Mouse (Mus musculus): ENCODE data around the gene Lmntd2. TPM values are rescaled to one million over a fixed set of nuclear protein-coding genes. Genes with fewer than 3 reads are reported as not detected.
A peak's percentile ranks its signal among the peaks of the same experiment; 100 is the strongest.

Gene Lmntd2
- total and polyA plus RNA-seq, 2 experiments from 2014 or later: 0.33 to 0.62 TPM

DNA sequence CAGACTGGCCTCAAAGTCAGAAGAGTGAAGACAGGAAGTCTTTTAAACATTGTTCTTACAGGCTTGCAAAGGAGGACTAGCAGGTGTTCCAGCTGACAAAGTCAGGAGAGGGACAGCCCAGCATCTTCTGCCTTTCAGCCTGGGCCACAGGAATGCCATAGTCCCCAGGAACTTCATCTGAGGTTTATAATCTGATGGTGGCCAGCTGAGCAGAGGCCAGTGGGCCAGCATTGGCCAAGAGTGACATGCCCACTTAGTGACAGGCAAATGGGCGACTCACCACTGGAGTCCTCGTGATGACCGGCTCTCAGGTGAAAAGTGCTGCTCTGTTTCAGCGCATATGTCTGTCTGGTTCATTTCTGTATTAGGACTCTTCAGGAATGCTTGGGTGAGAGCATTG lies 16.7 kb upstream of the Lmntd2 start:
- Histone ChIP-seq H3K9ac (no peak overlapping the region), H3K4me1 (ENCODE audit: insufficient read depth) (peaks cover 12% of the 10 kb centered on the region), H3K36me3 (ENCODE audit: insufficient read depth) (peaks cover 48% of the 10 kb centered on the region), H3K27me3 (ENCODE audit: insufficient read depth, low read length) (no peaks in the 10 kb centered on the region), H3K27ac (ENCODE audit: low read depth, low read length) (no peak overlapping the region), H3K9me3 (ENCODE audit: low read length) (no peaks in the 10 kb centered on the region), H3K4me3 (ENCODE audit: low read depth, low read length) (no peak overlapping the region), H3K4me2 (ENCODE audit: low read depth) (no peak overlapping the region)
- DNase-seq: no peak
- no peak for ATAC-seq
- TF ChIP-seq CTCF (IDR thresholded peaks at IDR 0.05; ENCODE audit: low read depth): no peak
- WGBS: 92% methylated on average over 4 of the region's 4 CpGs

DNA sequence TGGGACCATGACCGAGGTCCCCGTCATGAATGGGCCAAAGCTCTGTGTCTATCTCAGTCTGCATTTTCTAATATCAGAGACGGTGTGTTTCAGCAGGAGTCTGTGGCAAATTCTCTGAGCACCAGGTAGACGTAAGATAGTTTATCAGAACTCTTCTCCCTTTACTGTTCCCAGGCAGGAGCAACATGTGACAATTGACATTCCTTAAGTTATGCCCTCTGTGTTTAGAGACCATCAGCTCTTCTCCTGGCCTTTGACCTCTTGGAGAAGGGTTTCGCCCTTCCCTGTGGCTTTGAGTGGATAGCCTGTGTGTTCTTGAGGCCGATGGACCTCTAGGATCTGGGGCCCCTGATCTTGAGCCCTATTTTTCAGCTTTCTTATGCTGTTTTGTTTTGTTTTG lies 15.8 kb upstream of the Lmntd2 start:
- Histone ChIP-seq H3K27me3 (ENCODE audit: insufficient read depth, low read length) (no peaks in the 10 kb centered on the region), H3K9me3 (ENCODE audit: low read length) (no peaks in the 10 kb centered on the region), H3K27ac (ENCODE audit: low read depth, low read length) (no peak overlapping the region), H3K4me2 (ENCODE audit: low read depth) (peak overlapping the region; percentile 62), H3K36me3 (ENCODE audit: insufficient read depth) (peaks cover 39% of the 10 kb centered on the region), H3K4me3 (ENCODE audit: low read depth, low read length) (peak overlapping the region; percentile 95), H3K4me1 (ENCODE audit: insufficient read depth) (peaks cover 12% of the 10 kb centered on the region), H3K9ac (peak overlapping the region; percentile 93)
- ATAC-seq (no peak), DNase-seq (no peak)
- WGBS: 70% methylated on average over 6 of the region's 6 CpGs
- TF ChIP-seq CTCF (IDR thresholded peaks at IDR 0.05; ENCODE audit: low read depth): no peak

DNA sequence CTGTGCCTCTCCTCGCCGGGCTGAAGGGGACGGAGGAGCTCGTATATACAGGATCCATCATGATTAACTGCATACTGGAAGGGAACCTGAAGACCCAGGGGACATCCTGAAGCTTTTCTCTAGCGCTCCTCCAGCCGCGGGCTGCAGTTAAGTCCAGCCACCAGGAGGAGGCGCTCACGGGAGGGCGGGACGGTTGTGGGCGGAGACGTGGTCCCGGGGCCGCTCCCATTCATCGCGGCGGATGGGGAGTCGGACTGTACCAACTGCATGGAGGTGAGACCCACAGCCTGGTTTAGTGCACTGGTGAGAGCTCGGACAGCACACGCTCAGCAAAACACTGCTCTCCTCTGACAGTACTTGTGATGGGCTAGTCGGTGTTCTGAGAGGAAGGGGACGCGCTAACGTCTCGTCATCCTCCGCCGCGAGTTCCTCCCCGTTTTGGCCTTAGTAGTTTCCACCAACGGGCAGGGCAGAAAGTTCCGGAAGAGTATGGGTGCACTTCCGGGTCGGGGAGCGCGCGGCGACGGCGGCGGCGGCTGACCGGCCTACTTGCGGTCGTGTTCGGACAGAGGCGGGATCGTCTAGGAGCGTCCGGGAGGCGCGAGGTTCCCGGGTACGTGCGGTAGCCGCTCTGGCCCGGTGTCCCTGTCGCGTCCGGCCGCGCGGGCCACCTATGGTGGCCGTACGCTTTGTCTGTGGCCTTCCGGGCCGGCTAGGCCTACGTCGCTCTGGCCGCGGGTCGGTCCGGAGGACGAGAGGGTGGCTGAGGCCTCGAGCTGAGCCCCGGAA lies 14.6 kb upstream of the Lmntd2 start, which contains the start of gene Phrf1:
TSS of gene Phrf1 (plus strand) at position 506 of the 789 bp plus-strand sequence.
- Histone ChIP-seq H3K27ac (ENCODE audit: low read depth, low read length) (peak within 1 kb of the TSS; percentile 97), H3K9ac (peak within 1 kb of the TSS; percentile 93), H3K4me3 (ENCODE audit: low read depth, low read length) (peak within 1 kb of the TSS; percentile 95), H3K4me2 (ENCODE audit: low read depth) (peak within 1 kb of the TSS; percentile 62), H3K36me3 (ENCODE audit: insufficient read depth) (peaks cover 28% of the 10 kb centered on the region), H3K27me3 (ENCODE audit: insufficient read depth, low read length) (no peaks in the 10 kb centered on the region), H3K9me3 (ENCODE audit: low read length) (no peaks in the 10 kb centered on the region), H3K4me1 (ENCODE audit: insufficient read depth) (peaks cover 12% of the 10 kb centered on the region)
- DNase-seq: peak; percentile 97
- TF ChIP-seq CTCF (IDR thresholded peaks at IDR 0.05; ENCODE audit: low read depth): peak; percentile 99
- WGBS: under 1% methylated on average over 76 of the region's 76 CpGs
- peak; percentile 95 for ATAC-seq

DNA sequence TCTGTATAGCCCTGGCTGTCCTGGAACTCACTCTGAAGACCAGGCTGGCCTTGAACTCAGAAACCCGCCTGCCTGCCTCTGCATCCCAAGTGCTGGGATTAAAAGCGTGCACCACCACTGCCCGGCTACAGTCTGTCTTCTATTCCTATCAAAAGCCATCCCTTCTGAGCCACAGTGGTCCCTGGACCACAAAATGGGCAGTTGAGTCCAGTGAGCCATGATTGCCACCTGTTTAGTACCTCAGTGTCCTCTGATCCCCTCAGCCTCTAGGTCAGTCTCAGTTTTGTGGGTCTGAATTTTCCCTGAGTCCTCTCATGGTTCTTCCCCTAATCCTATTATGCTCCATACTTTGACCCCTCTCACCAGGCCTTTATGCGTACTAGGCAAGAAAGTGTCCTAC lies 13.9 kb upstream of the Lmntd2 start:
- peaks cover 21% of the 10 kb centered on the region for H3K36me3 ChIP-seq (ENCODE audit: insufficient read depth)
- no peak overlapping the region for H3K4me3 ChIP-seq (ENCODE audit: low read depth, low read length)
- H3K4me2 ChIP-seq (ENCODE audit: low read depth): peak overlapping the region; percentile 62
- DNase-seq (no peak), ATAC-seq (no peak)
- H3K9ac ChIP-seq: no peak overlapping the region
- H3K27me3 ChIP-seq (ENCODE audit: insufficient read depth, low read length): no peaks in the 10 kb centered on the region
- peaks cover 12% of the 10 kb centered on the region for H3K4me1 ChIP-seq (ENCODE audit: insufficient read depth)
- no peaks in the 10 kb centered on the region for H3K9me3 ChIP-seq (ENCODE audit: low read length)
- TF ChIP-seq CTCF (IDR thresholded peaks at IDR 0.05; ENCODE audit: low read depth): no peak
- H3K27ac ChIP-seq (ENCODE audit: low read depth, low read length): no peak overlapping the region
- 71% methylated on average over 4 of the region's 4 CpGs for WGBS

DNA sequence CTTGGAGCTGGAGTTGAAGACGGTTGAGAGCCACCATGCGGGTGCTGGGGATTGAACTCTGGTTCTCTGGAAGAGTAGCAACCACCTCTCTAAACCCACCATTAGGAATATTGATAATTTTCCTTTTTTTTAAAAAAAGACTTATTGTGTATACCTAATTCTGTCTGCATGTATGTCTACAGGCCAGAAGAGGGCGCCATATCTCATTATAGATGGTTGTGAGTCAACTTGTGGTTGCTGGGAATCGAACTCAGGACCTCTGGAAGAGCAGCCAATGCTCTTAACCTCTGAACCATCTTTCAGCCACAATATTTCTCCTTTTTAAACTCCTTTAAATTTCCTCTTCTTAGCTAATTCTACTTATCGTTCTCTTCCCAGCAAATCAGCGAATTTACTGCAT lies 12.7 kb upstream of the Lmntd2 start:
- peak; percentile 9; the same call in 1 of the 2 replicates for TF ChIP-seq CTCF (IDR thresholded peaks at IDR 0.05; ENCODE audit: low read depth)
- no peaks in the 10 kb centered on the region for H3K9me3 ChIP-seq (ENCODE audit: low read length)
- no peak for DNase-seq
- peaks cover 8% of the 10 kb centered on the region for H3K36me3 ChIP-seq (ENCODE audit: insufficient read depth)
- no peaks in the 10 kb centered on the region for H3K27me3 ChIP-seq (ENCODE audit: insufficient read depth, low read length)
- no peak overlapping the region for H3K4me2 ChIP-seq (ENCODE audit: low read depth)
- WGBS: 83% methylated on average over 6 of the region's 6 CpGs
- no peak overlapping the region for H3K9ac ChIP-seq
- no peak overlapping the region for H3K4me3 ChIP-seq (ENCODE audit: low read depth, low read length)
- no peak for ATAC-seq
- no peak overlapping the region for H3K27ac ChIP-seq (ENCODE audit: low read depth, low read length)
- peaks cover 17% of the 10 kb centered on the region for H3K4me1 ChIP-seq (ENCODE audit: insufficient read depth)

DNA sequence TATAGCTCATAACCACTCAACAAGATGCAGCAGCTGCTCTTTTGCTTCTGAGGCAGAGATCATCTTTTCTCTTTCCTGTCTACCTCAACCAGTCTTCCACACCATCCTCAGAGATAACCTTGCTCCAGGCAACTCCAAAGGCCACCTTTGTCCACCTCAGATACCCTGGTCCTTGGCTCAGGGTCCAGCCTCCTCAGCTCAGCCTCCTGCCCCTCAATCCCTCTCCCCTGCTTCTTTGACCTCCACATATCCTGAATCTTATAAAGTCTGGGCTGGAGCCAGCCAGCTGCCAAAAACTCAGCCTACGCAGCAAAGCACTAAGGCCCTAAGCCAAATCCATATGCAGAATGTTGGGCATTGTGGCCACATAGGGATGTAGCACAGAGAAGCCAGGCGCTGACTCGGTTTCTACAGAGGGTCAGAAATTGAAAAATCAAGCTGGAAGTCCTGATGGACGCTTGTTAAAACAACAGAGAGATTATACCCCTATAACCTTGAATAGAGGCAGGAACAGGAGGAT lies 8.9 kb upstream of the Lmntd2 start:
- peaks cover 5% of the 10 kb centered on the region; the same call in 1 of the 2 replicates for H3K4me1 ChIP-seq (ENCODE audit: insufficient read depth)
- H3K27me3 ChIP-seq (ENCODE audit: insufficient read depth, low read length): no peaks in the 10 kb centered on the region
- ATAC-seq: no peak
- 0 out of 2 replicates have a peak overlapping the region, but pooled peaks have one; percentile 71 for H3K4me2 ChIP-seq (ENCODE audit: low read depth)
- no peak overlapping the region for H3K9ac ChIP-seq
- no peak overlapping the region for H3K4me3 ChIP-seq (ENCODE audit: low read depth, low read length)
- H3K9me3 ChIP-seq (ENCODE audit: low read length): no peaks in the 10 kb centered on the region
- WGBS: 92% methylated on average over 4 of the region's 4 CpGs
- no peak for DNase-seq
- H3K27ac ChIP-seq (ENCODE audit: low read depth, low read length): no peak overlapping the region
- no peak for TF ChIP-seq CTCF (IDR thresholded peaks at IDR 0.05; ENCODE audit: low read depth)
- H3K36me3 ChIP-seq (ENCODE audit: insufficient read depth): no peaks in the 10 kb centered on the region; the same call in 1 of the 2 replicates

DNA sequence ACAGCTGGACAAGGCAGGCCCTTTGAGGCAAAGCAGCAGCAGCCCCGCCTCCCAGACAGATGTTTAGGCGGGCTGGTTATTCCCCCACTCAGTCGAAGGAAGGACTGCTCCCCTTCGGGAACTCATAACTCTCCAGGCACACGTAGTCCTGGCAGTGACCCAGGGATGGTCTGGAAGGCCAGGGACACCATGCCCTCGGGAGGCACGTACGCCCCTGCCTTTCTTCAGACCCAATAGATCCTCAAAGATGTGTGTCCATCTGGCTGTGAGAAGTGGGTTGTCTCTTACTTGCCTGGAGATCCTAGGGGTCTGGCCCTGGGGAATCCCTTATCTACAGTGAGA lies 8.2 kb upstream of the Lmntd2 start:
- H3K27ac ChIP-seq (ENCODE audit: low read depth, low read length): no peak overlapping the region
- H3K27me3 ChIP-seq (ENCODE audit: insufficient read depth, low read length): no peaks in the 10 kb centered on the region
- H3K9me3 ChIP-seq (ENCODE audit: low read length): no peaks in the 10 kb centered on the region
- H3K9ac ChIP-seq: peak overlapping the region; percentile 53
- no peak for TF ChIP-seq CTCF (IDR thresholded peaks at IDR 0.05; ENCODE audit: low read depth)
- no peak for ATAC-seq
- H3K4me1 ChIP-seq (ENCODE audit: insufficient read depth): peaks cover 5% of the 10 kb centered on the region; the same call in 1 of the 2 replicates
- WGBS: 8% methylated on average over 8 of the region's 8 CpGs
- H3K4me2 ChIP-seq (ENCODE audit: low read depth): peak overlapping the region; percentile 71
- no peak for DNase-seq
- no peaks in the 10 kb centered on the region; the same call in 1 of the 2 replicates for H3K36me3 ChIP-seq (ENCODE audit: insufficient read depth)
- peak overlapping the region; percentile 42 for H3K4me3 ChIP-seq (ENCODE audit: low read depth, low read length)
